Mouse (Mus musculus) spleen, adult 2 months (tissue): ENCODE results near the gene F830045P16Rik.

Source experiments
- CTCF ChIP-seq: fragments of 200-500 bp; IDR thresholded peaks from 2 replicates; pipeline ENCODE4 v1.5.1; 2011; ENCODE audit warnings: mild to moderate bottlenecking, inconsistent platforms; ENCODE audit not compliant: insufficient read depth, insufficient read length, insufficient replicate concordance; ENCODE audit errors: extremely low read depth
- POLR2A ChIP-seq: fragments of 200-500 bp; IDR thresholded peaks from 2 replicates; pipeline ENCODE4 v1.6.1; 2011; ENCODE audit warnings: low read depth, low read length, inconsistent platforms

- no peak for TF ChIP-seq CTCF
- TF ChIP-seq POLR2A = no peak
Measured at GRCm38 (mm10) chr2:129471905-129472304, 64.5 kb downstream of the F830045P16Rik start.
